30 mouse cellular contexts compared by ENCODE assay signal in the genomic region with DNA sequence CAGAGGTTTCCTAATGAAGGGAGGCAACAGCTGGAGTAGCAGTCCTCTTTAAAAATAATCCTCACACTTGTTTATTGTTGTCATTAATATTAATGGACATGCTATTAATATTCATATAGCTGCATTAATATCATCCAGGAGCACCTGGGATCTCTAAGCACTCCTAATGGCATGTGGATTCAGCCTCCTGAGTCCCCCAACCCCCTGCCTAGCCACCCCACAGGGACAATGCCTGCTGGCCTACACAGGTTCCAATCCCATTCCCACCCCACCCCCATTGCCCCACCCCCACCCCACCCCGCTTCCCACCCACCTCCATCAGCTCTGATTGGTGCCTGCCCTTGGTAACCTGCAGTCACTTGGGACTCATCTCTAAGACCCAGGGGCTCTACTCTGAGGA. TPM values are rescaled to one million over a fixed set of nuclear protein-coding genes. Genes with fewer than 3 reads are reported as not detected.
DNase-seq lines count a peak whose midpoint lies in the region; ATAC-seq and TF ChIP-seq lines count a peak whose summit lies in the region.
"Had no signal": no experiment of that assay in that cellular context is flagged by ENCODE, and none has a peak within 500 bp of the region (broad histone marks: within the 10 kb centered on the region; RNA-seq: fewer than 3 reads in every experiment).

No protein-coding gene starts in this region.

- peak overlapping the region; percentile 76 for H3K27ac ChIP-seq in hindbrain, embryonic 12.5 days
- no peak overlapping the region for H3K27ac ChIP-seq in hindbrain, postnatal 0 days
- H3K27ac ChIP-seq in midbrain, embryonic 11.5 days (ENCODE audit: low read depth, low read length): no peak overlapping the region
- no peak overlapping the region for H3K27ac ChIP-seq in midbrain, postnatal 0 days (ENCODE audit: low read depth, low read length)
- H3K27ac ChIP-seq in midbrain, embryonic 13.5 days: peak overlapping the region; percentile 63
- peak overlapping the region; percentile 55; the same call in 1 of the 2 replicates for H3K27ac ChIP-seq in midbrain, embryonic 15.5 days
- H3K27ac ChIP-seq in heart, embryonic 10.5 days: no peak overlapping the region
- H3K27ac ChIP-seq: embryonic facial prominence, embryonic 12.5 days; embryonic facial prominence, embryonic 15.5 days; heart, embryonic 13.5 days had no signal

- WGBS in hindbrain, embryonic 12.5 days: 83% methylated on average over 1 of the region's 1 CpGs
- WGBS in hindbrain, postnatal 0 days: 46% methylated on average over 1 of the region's 1 CpGs
- 31% methylated on average over 1 of the region's 1 CpGs for WGBS in midbrain, embryonic 11.5 days
- 30% methylated on average over 1 of the region's 1 CpGs for WGBS in midbrain, postnatal 0 days
- 14% methylated on average over 1 of the region's 1 CpGs for WGBS in midbrain, embryonic 13.5 days
- WGBS in midbrain, embryonic 15.5 days: 27% methylated on average over 1 of the region's 1 CpGs
- WGBS in heart, embryonic 10.5 days: 44% methylated on average over 1 of the region's 1 CpGs

- TF ChIP-seq CTCF in hindbrain, postnatal 0 days (IDR thresholded peaks at IDR 0.05; ENCODE audit: low read depth): no peak
- TF ChIP-seq CTCF in midbrain, postnatal 0 days (IDR thresholded peaks at IDR 0.05): no peak

- peaks cover 46% of the 10 kb centered on the region for H3K4me1 ChIP-seq in hindbrain, embryonic 12.5 days
- no peaks in the 10 kb centered on the region for H3K4me1 ChIP-seq in hindbrain, postnatal 0 days (ENCODE audit: insufficient read depth, low read length)
- peaks cover 23% of the 10 kb centered on the region for H3K4me1 ChIP-seq in midbrain, embryonic 11.5 days (ENCODE audit: control insufficient read depth, insufficient read depth, low read length)
- H3K4me1 ChIP-seq in midbrain, postnatal 0 days (ENCODE audit: insufficient read depth, low read length): 0 out of 2 replicates have a peak, but pooled peaks cover 5% of the 10 kb centered on the region
- H3K4me1 ChIP-seq in midbrain, embryonic 13.5 days (replicated peaks): peaks cover 60% of the 10 kb centered on the region
- H3K4me1 ChIP-seq in midbrain, embryonic 15.5 days: peaks cover 41% of the 10 kb centered on the region
- peaks cover 27% of the 10 kb centered on the region for H3K4me1 ChIP-seq in heart, embryonic 10.5 days

- no peak overlapping the region for H3K4me3 ChIP-seq in hindbrain, embryonic 12.5 days
- H3K4me3 ChIP-seq in hindbrain, postnatal 0 days (ENCODE audit: low read length): no peak overlapping the region
- no peak overlapping the region for H3K4me3 ChIP-seq in midbrain, embryonic 11.5 days (ENCODE audit: low read depth, low read length)
- H3K4me3 ChIP-seq in midbrain, postnatal 0 days (ENCODE audit: low read depth, low read length): no peak overlapping the region
- H3K4me3 ChIP-seq in midbrain, embryonic 13.5 days (replicated peaks): no peak overlapping the region
- no peak overlapping the region for H3K4me3 ChIP-seq in midbrain, embryonic 15.5 days
- no peak overlapping the region for H3K4me3 ChIP-seq in heart, embryonic 10.5 days
- H3K4me3 ChIP-seq: embryonic facial prominence, embryonic 12.5 days; embryonic facial prominence, embryonic 15.5 days; forebrain, embryonic 15.5 days; heart, embryonic 13.5 days; hindbrain, embryonic 15.5 days had no signal

- no peak overlapping the region for H3K4me2 ChIP-seq in hindbrain, embryonic 12.5 days (replicated peaks)
- no peak overlapping the region for H3K4me2 ChIP-seq in hindbrain, postnatal 0 days (ENCODE audit: low read depth, low read length)
- H3K4me2 ChIP-seq in midbrain, embryonic 11.5 days: no peak overlapping the region
- no peak overlapping the region for H3K4me2 ChIP-seq in midbrain, postnatal 0 days (ENCODE audit: low read depth, low read length, poor library complexity, severe bottlenecking)
- no peak overlapping the region for H3K4me2 ChIP-seq in midbrain, embryonic 13.5 days (replicated peaks)
- H3K4me2 ChIP-seq in midbrain, embryonic 15.5 days: no peak overlapping the region
- H3K4me2 ChIP-seq: embryonic facial prominence, embryonic 12.5 days; embryonic facial prominence, embryonic 15.5 days; forebrain, embryonic 15.5 days; heart, embryonic 13.5 days; hindbrain, embryonic 15.5 days had no signal

- H3K27me3 ChIP-seq in hindbrain, embryonic 12.5 days: peaks cover 5% of the 10 kb centered on the region; the same call in 1 of the 2 replicates
- no peaks in the 10 kb centered on the region for H3K27me3 ChIP-seq in hindbrain, postnatal 0 days (ENCODE audit: insufficient read depth, low read length)
- H3K27me3 ChIP-seq in midbrain, embryonic 11.5 days (ENCODE audit: control insufficient read depth, insufficient read depth, low read length): peaks cover 2% of the 10 kb centered on the region; the same call in 1 of the 2 replicates
- H3K27me3 ChIP-seq in midbrain, postnatal 0 days (ENCODE audit: insufficient read depth, low read length): peaks cover 3% of the 10 kb centered on the region; the same call in 1 of the 2 replicates
- H3K27me3 ChIP-seq in midbrain, embryonic 13.5 days: peaks cover 11% of the 10 kb centered on the region
- H3K27me3 ChIP-seq in midbrain, embryonic 15.5 days (replicated peaks): no peaks in the 10 kb centered on the region
- peaks cover 44% of the 10 kb centered on the region for H3K27me3 ChIP-seq in heart, embryonic 10.5 days (ENCODE audit: insufficient read depth, poor library complexity, severe bottlenecking)
- H3K27me3 ChIP-seq: embryonic facial prominence, embryonic 15.5 days; forebrain, embryonic 15.5 days had no signal

- DNase-seq in hindbrain, postnatal 0 days (ENCODE audit: low spot score): no peak
- DNase-seq in midbrain, embryonic 11.5 days (ENCODE audit: low spot score, missing footprints): no peak
- DNase-seq in midbrain, postnatal 0 days (ENCODE audit: low spot score): no peak
- no peak for DNase-seq in embryo, embryonic 10 days (ENCODE audit: low spot score)
- no peak for DNase-seq in heart, embryonic 10.5 days (ENCODE audit: low spot score)
- DNase-seq: adrenal gland, postnatal 10 days; adrenal gland, postnatal 36 days; B cell, adult 2 months; cerebellum, adult 18-20 months; cerebellum, adult 9-10 months; cerebellum, postnatal 14 days; gastrocnemius, postnatal 25 days; heart, adult 18-20 months; heart, postnatal 14 days; heart, postnatal 4 days had no signal

- no peaks in the 10 kb centered on the region for H3K9me3 ChIP-seq in hindbrain, embryonic 12.5 days (replicated peaks)
- H3K9me3 ChIP-seq in hindbrain, postnatal 0 days (ENCODE audit: low read length): no peaks in the 10 kb centered on the region
- no peaks in the 10 kb centered on the region for H3K9me3 ChIP-seq in midbrain, embryonic 11.5 days (ENCODE audit: control insufficient read depth, low read length)
- H3K9me3 ChIP-seq in midbrain, postnatal 0 days (ENCODE audit: low read length): no peaks in the 10 kb centered on the region
- H3K9me3 ChIP-seq in midbrain, embryonic 13.5 days: no peaks in the 10 kb centered on the region
- no peaks in the 10 kb centered on the region for H3K9me3 ChIP-seq in midbrain, embryonic 15.5 days
- no peaks in the 10 kb centered on the region for H3K9me3 ChIP-seq in heart, embryonic 10.5 days
- H3K9me3 ChIP-seq: embryonic facial prominence, embryonic 12.5 days; embryonic facial prominence, embryonic 15.5 days; forebrain, embryonic 15.5 days; G1E; heart, embryonic 13.5 days; hindbrain, embryonic 15.5 days had no signal

- H3K9ac ChIP-seq in hindbrain, embryonic 12.5 days: no peak overlapping the region
- no peak overlapping the region for H3K9ac ChIP-seq in hindbrain, postnatal 0 days (replicated peaks; ENCODE audit: low read length)
- H3K9ac ChIP-seq in midbrain, embryonic 11.5 days (ENCODE audit: low read length): no peak overlapping the region
- no peak overlapping the region for H3K9ac ChIP-seq in midbrain, postnatal 0 days (replicated peaks; ENCODE audit: low read length, poor library complexity, severe bottlenecking)
- H3K9ac ChIP-seq in midbrain, embryonic 13.5 days (replicated peaks): no peak overlapping the region
- no peak overlapping the region for H3K9ac ChIP-seq in midbrain, embryonic 15.5 days
- H3K9ac ChIP-seq: embryonic facial prominence, embryonic 12.5 days; embryonic facial prominence, embryonic 15.5 days; forebrain, embryonic 15.5 days; heart, embryonic 13.5 days; hindbrain, embryonic 15.5 days had no signal

- H3K36me3 ChIP-seq in hindbrain, embryonic 12.5 days: no peaks in the 10 kb centered on the region
- H3K36me3 ChIP-seq in hindbrain, postnatal 0 days (ENCODE audit: insufficient read depth, low read length): no peaks in the 10 kb centered on the region
- H3K36me3 ChIP-seq in midbrain, embryonic 11.5 days (ENCODE audit: control insufficient read depth, insufficient read depth, low read length): no peaks in the 10 kb centered on the region
- H3K36me3 ChIP-seq in midbrain, postnatal 0 days (ENCODE audit: insufficient read depth, low read length): no peaks in the 10 kb centered on the region
- H3K36me3 ChIP-seq in midbrain, embryonic 13.5 days: no peaks in the 10 kb centered on the region
- H3K36me3 ChIP-seq in midbrain, embryonic 15.5 days (replicated peaks): no peaks in the 10 kb centered on the region
- H3K36me3 ChIP-seq in heart, embryonic 10.5 days: no peaks in the 10 kb centered on the region
- H3K36me3 ChIP-seq: embryonic facial prominence, embryonic 12.5 days; embryonic facial prominence, embryonic 15.5 days; forebrain, embryonic 15.5 days; G1E; heart, embryonic 13.5 days; hindbrain, embryonic 15.5 days had no signal

- ATAC-seq in hindbrain, embryonic 12.5 days (ENCODE audit: low FRiP score): no peak; the same call in 1 of the 2 replicates
- no peak for ATAC-seq in hindbrain, postnatal 0 days
- ATAC-seq in midbrain, embryonic 11.5 days (ENCODE audit: low FRiP score): peak; percentile 11; the same call in 1 of the 2 replicates
- no peak for ATAC-seq in midbrain, postnatal 0 days (ENCODE audit: low FRiP score)
- ATAC-seq in midbrain, embryonic 13.5 days: 0 out of 2 replicates have a peak, but pooled peaks have one; percentile 41
- peak; percentile 19; the same call in 1 of the 2 replicates for ATAC-seq in midbrain, embryonic 15.5 days (replicated peaks)
- ATAC-seq: forebrain, embryonic 15.5 days; inflammation-experienced regulatory T-cells, adult 6 months; Patski had no signal

RNA-seq across cellular contexts. Expression of a gene that starts 6.0 kb away (rescaled TPM):
- 0.75 and 1.0 TPM in 2 replicates for polyA plus RNA-seq in hindbrain, embryonic 12.5 days (2016; fragmentation: Nextera tagmentation; extraction: Ambion mirVana)
- total RNA-seq in hindbrain, postnatal 0 days (2014; rRNA removed): 0.26 TPM in 1 of 2 replicates, not detected in the other
- 0.23 TPM in 1 of 2 replicates, not detected in the other for polyA plus RNA-seq in hindbrain, postnatal 0 days (2015; fragmentation: Nextera tagmentation; extraction: Ambion mirVana)
- polyA plus RNA-seq in midbrain, embryonic 11.5 days (2014; fragmentation: Nextera tagmentation; extraction: Ambion mirVana): 0.16 TPM in 1 of 2 replicates, not detected in the other
- total RNA-seq in midbrain, postnatal 0 days (2014; rRNA removed): not detected in 2 replicates
- polyA plus RNA-seq in midbrain, postnatal 0 days (2015; fragmentation: Nextera tagmentation; extraction: Ambion mirVana): 0.19 TPM in 1 of 2 replicates, not detected in the other
- polyA plus RNA-seq in midbrain, embryonic 13.5 days (2015; fragmentation: Nextera tagmentation; extraction: Ambion mirVana): 0.79 and 1.1 TPM in 2 replicates
- polyA plus RNA-seq in midbrain, embryonic 15.5 days (2015; fragmentation: Nextera tagmentation; extraction: Ambion mirVana): 0.98 and 1.3 TPM in 2 replicates
- 0.20 TPM in 1 of 2 replicates, not detected in the other for polyA plus RNA-seq in heart, embryonic 10.5 days (2016; fragmentation: Nextera tagmentation; extraction: Ambion mirVana)
- total RNA-seq: adrenal gland, adult 18-20 months; adrenal gland, postnatal 10 days; adrenal gland, postnatal 36 days; CH12.LX; gastrocnemius, adult 8-10 months; gastrocnemius, postnatal 25 days; heart, adult 18-20 months; heart, postnatal 14 days; heart, postnatal 4 days had no signal
- polyA plus RNA-seq: embryonic facial prominence, embryonic 12.5 days; G1E; gonadal fat pad, adult 2 months; inflammation-experienced regulatory T-cells, adult 6 months; Patski had no signal

RNA-seq across cellular contexts. Expression of a gene that starts 40.0 kb away (rescaled TPM):
- polyA plus RNA-seq in hindbrain, embryonic 12.5 days (2016; fragmentation: Nextera tagmentation; extraction: Ambion mirVana): 24.2 and 24.4 TPM in 2 replicates
- 4.8 and 7.0 TPM in 2 replicates for total RNA-seq in hindbrain, postnatal 0 days (2014; rRNA removed)
- 4.1 and 6.3 TPM in 2 replicates for polyA plus RNA-seq in hindbrain, postnatal 0 days (2015; fragmentation: Nextera tagmentation; extraction: Ambion mirVana)
- polyA plus RNA-seq in midbrain, embryonic 11.5 days (2014; fragmentation: Nextera tagmentation; extraction: Ambion mirVana): 19.2 and 20.5 TPM in 2 replicates
- 17.7 and 19.8 TPM in 2 replicates for total RNA-seq in midbrain, postnatal 0 days (2014; rRNA removed)
- 11.4 and 11.5 TPM in 2 replicates for polyA plus RNA-seq in midbrain, postnatal 0 days (2015; fragmentation: Nextera tagmentation; extraction: Ambion mirVana)
- 14.2 and 19.3 TPM in 2 replicates for polyA plus RNA-seq in midbrain, embryonic 13.5 days (2015; fragmentation: Nextera tagmentation; extraction: Ambion mirVana)
- polyA plus RNA-seq in midbrain, embryonic 15.5 days (2015; fragmentation: Nextera tagmentation; extraction: Ambion mirVana): 16.8 and 22.6 TPM in 2 replicates
- polyA plus RNA-seq in heart, embryonic 10.5 days (2016; fragmentation: Nextera tagmentation; extraction: Ambion mirVana): 0.10 and 0.35 TPM in 2 replicates
- total RNA-seq: adrenal gland, adult 18-20 months; CH12.LX had no signal
- polyA plus RNA-seq: G1E; inflammation-experienced regulatory T-cells, adult 6 months had no signal

Comparison
In these comparisons a context has a peak if more than half of its experiments do, and no peak if none do; other contexts are left out.
1. ATAC-seq: peak in midbrain, embryonic 11.5 days (single experiment), midbrain, embryonic 13.5 days (single experiment) and midbrain, embryonic 15.5 days (single experiment); none in hindbrain, embryonic 12.5 days (single experiment), hindbrain, postnatal 0 days (single experiment) and midbrain, postnatal 0 days (single experiment).
2. H3K27ac ChIP-seq: peak in hindbrain, embryonic 12.5 days (single experiment), midbrain, embryonic 13.5 days (single experiment) and midbrain, embryonic 15.5 days (single experiment); none in hindbrain, postnatal 0 days (single experiment), midbrain, embryonic 11.5 days (single experiment), midbrain, postnatal 0 days (single experiment) and heart, embryonic 10.5 days (single experiment).